Mouse (Mus musculus) liver, adult 2 months (tissue): ENCODE results near the gene Tnfrsf23. TPM values are rescaled to one million over a fixed set of nuclear protein-coding genes. Genes with fewer than 3 reads are reported as not detected.

Source experiments
- DNase-seq: peaks from one replicate; pipeline ENCODE4 v3.0.0-alpha.2; 2011; ENCODE audit warnings: low read depth, low spot score; ENCODE audit errors: extremely low read depth
- H3K27ac ChIP-seq: fragments of 200-500 bp; replicated peaks from 2 replicates; pipeline ENCODE4 v1.5.1; 2012; ENCODE audit warnings: low read depth, mild to moderate bottlenecking, control low read depth, inconsistent platforms, low read length; ENCODE audit not compliant: insufficient read depth
- H3K27me3 ChIP-seq: fragments of 200-500 bp; 2 replicates; pipeline ENCODE4 v1.6.1; 2012; ENCODE audit warnings: mild to moderate bottlenecking, moderate library complexity, low read length, inconsistent platforms; ENCODE audit not compliant: control insufficient read depth, insufficient read depth
- H3K36me3 ChIP-seq: fragments of 200-500 bp; 2 replicates; pipeline ENCODE4 v1.6.1; 2012; ENCODE audit warnings: low read length, inconsistent platforms; ENCODE audit not compliant: control insufficient read depth, insufficient read depth
- H3K4me1 ChIP-seq: fragments of 200-500 bp; 2 replicates; pipeline ENCODE4 v1.6.1; 2011; ENCODE audit warnings: low read length; ENCODE audit not compliant: control insufficient read depth, insufficient read depth
- H3K4me3 ChIP-seq: fragments of 200-500 bp; 2 replicates; pipeline ENCODE4 v1.5.1; 2011; ENCODE audit warnings: low read depth, mild to moderate bottlenecking, control low read depth, low read length, moderate library complexity; ENCODE audit not compliant: insufficient read depth
- H3K79me2 ChIP-seq: fragments of 200-500 bp; 2 replicates; pipeline ENCODE4 v1.6.1; 2012; ENCODE audit warnings: inconsistent platforms, mild to moderate bottlenecking, low read length, moderate library complexity; ENCODE audit not compliant: control insufficient read depth, insufficient read depth
- H3K9ac ChIP-seq: fragments of 200-500 bp; 2 replicates; pipeline ENCODE4 v1.6.1; 2012; ENCODE audit warnings: low read depth, mild to moderate bottlenecking, control low read depth, inconsistent platforms, low read length
- CTCF ChIP-seq: fragments of 200-500 bp; IDR thresholded peaks from 2 replicates; pipeline ENCODE4 v1.5.1; 2011; ENCODE audit warnings: low read depth, low read length, control low read depth
- POLR2A ChIP-seq: fragments of 200-500 bp; IDR thresholded peaks from 2 replicates; pipeline ENCODE4 v1.6.1; 2011; ENCODE audit warnings: low read length, control low read depth; ENCODE audit not compliant: insufficient read depth; ENCODE audit errors: extremely low read depth
- WGBS: fragments of 180-500 bp; shearing (Covaris S2); methylation state at CpG from one replicate; pipeline ENCODE4 v1.1.7; 2018; 5-methylcytosine and 5-hydroxymethylcytosine counted together
- polyA plus RNA-seq: library from polyadenylated mRNA; depleted of rRNA; stranded (reverse); fragments of >200 nt; gene quantifications from 2 replicates; pipeline ENCODE4 v1.2.3, GENCODE M21; 2012; rRNA removed
- total RNA-seq: library from RNA; depleted of rRNA; stranded (reverse); fragments of >200 nt; gene quantifications from 2 replicates; pipeline ENCODE4 v1.2.3, GENCODE M21; 2014; rRNA removed

Gene Tnfrsf23
- total and polyA plus RNA-seq, 2 experiments: 0.54 TPM; not detected in 1

DNA sequence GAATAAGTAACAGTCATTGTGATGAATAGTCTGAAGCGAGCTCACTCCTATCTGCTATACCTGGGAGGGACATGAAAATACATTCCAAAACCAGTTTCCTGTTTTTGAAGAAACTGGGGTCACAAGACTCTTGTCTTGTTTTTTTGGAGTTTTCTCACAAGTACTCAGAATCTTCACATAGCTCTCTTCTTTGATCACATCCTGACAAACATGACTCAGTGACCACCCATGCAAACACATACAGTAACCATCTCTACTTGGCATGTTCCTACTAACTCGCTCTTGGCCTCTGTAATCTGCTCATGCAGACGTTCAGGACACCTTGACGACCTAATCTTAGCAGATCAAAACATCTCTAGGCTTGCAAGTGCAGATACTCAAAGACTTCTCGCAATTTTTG is 60.5 kb downstream of the Tnfrsf23 start:
- Histone ChIP-seq H3K79me2 (no peaks in the 10 kb centered on the region), H3K4me1 (no peaks in the 10 kb centered on the region; the same call in 1 of the 2 replicates), H3K9ac (no peak overlapping the region), H3K36me3 (no peaks in the 10 kb centered on the region), H3K4me3 (no peak overlapping the region), H3K27me3 (no peaks in the 10 kb centered on the region), H3K27ac (0 out of 2 replicates have a peak overlapping the region, but pooled peaks have one; percentile 27)
- 67% methylated on average over 5 of the region's 5 CpGs for WGBS
- no peak for DNase-seq
- TF ChIP-seq POLR2A (no peak), CTCF (no peak)

DNA sequence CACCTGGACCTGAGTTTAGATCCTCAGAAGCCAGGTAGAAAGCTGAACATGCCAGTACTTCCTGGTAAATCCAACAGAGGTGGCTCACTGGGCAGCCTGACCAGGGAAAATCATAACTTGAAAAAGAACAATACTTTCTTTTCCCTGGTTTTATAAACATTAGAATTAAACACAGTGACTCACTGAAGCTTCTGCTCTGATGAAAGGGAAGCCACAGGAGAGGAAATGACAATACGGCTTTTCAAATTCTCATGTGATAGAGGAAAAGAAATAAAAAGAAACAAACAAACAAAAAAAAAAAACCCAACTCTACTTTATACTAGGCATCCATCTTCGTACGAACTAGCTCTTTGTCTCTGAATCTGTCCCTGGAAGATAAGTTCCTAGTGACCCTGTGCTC is 61.1 kb downstream of the Tnfrsf23 start:
- no peak for TF ChIP-seq CTCF
- TF ChIP-seq POLR2A: no peak
- Histone ChIP-seq H3K27me3 (no peaks in the 10 kb centered on the region), H3K4me3 (no peak overlapping the region), H3K36me3 (no peaks in the 10 kb centered on the region), H3K79me2 (no peaks in the 10 kb centered on the region), H3K27ac (no peak overlapping the region; the same call in 1 of the 2 replicates), H3K9ac (no peak overlapping the region), H3K4me1 (no peaks in the 10 kb centered on the region; the same call in 1 of the 2 replicates)
- WGBS: 68% methylated on average over 3 of the region's 3 CpGs
- no peak for DNase-seq

DNA sequence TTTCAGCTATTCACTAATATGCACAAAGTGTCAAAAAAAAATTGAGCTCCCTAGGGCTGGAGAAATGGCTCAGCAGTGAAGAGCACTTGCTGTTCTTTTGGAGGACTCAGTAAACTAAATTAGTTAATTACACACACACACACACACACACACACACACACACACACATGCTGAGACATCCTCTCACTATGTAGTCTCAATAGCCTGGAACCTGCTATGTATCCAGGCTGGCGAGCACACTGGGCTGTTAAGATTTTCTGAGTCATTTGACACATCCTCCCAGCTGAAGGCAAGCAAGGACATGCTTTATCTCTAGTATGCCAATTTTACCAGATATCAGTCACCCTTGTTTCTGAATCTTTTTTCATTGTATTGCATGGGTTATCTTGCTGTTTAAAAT is 64.7 kb downstream of the Tnfrsf23 start:
- no peaks in the 10 kb centered on the region; the same call in 1 of the 2 replicates for H3K4me1 ChIP-seq
- H3K27me3 ChIP-seq: no peaks in the 10 kb centered on the region
- no peaks in the 10 kb centered on the region for H3K79me2 ChIP-seq
- no peak overlapping the region for H3K4me3 ChIP-seq
- H3K9ac ChIP-seq: no peak overlapping the region
- 24% methylated on average over 1 of the region's 1 CpGs for WGBS
- TF ChIP-seq POLR2A: no peak
- no peak for TF ChIP-seq CTCF
- no peaks in the 10 kb centered on the region for H3K36me3 ChIP-seq
- no peak for DNase-seq
- no peak overlapping the region for H3K27ac ChIP-seq

Other genes starting within 250 kb of the Tnfrsf23 start
- 2.4 and 4.4 TPM in 2 replicates for gene Cdkn1c, start 224.8 kb downstream of the Tnfrsf23 start, total RNA-seq
- gene Cdkn1c, start 224.8 kb downstream of the Tnfrsf23 start, polyA plus RNA-seq: 2.2 and 5.2 TPM in 2 replicates
- gene Slc22a18, start 212.1 kb downstream of the Tnfrsf23 start, total RNA-seq: 64.4 and 95.4 TPM in 2 replicates
- gene Slc22a18, start 212.1 kb downstream of the Tnfrsf23 start, polyA plus RNA-seq: 344 and 377 TPM in 2 replicates
- gene Phlda2, start 182.7 kb downstream of the Tnfrsf23 start, total RNA-seq: 0.28 TPM in 1 of 2 replicates, not detected in the other
- 0.40 TPM in 1 of 2 replicates, not detected in the other for gene Phlda2, start 182.7 kb downstream of the Tnfrsf23 start, polyA plus RNA-seq
- gene Nap1l4, start 136.8 kb downstream of the Tnfrsf23 start, total RNA-seq: 40.7 and 42.0 TPM in 2 replicates
- 24.0 and 25.7 TPM in 2 replicates for gene Nap1l4, start 136.8 kb downstream of the Tnfrsf23 start, polyA plus RNA-seq
- gene Cars, start 85.8 kb downstream of the Tnfrsf23 start, total RNA-seq: 13.6 and 17.9 TPM in 2 replicates
- gene Cars, start 85.8 kb downstream of the Tnfrsf23 start, polyA plus RNA-seq: 15.2 and 20.0 TPM in 2 replicates
- gene Tnfrsf26, start 57.1 kb downstream of the Tnfrsf23 start, total RNA-seq: 0.37 and 0.87 TPM in 2 replicates
- gene Tnfrsf26, start 57.1 kb downstream of the Tnfrsf23 start, polyA plus RNA-seq: 0.12 and 0.26 TPM in 2 replicates
- 0.37 and 0.40 TPM in 2 replicates for gene Tnfrsf22, start 36.2 kb downstream of the Tnfrsf23 start, total RNA-seq
- 0.68 and 0.93 TPM in 2 replicates for gene Tnfrsf22, start 36.2 kb downstream of the Tnfrsf23 start, polyA plus RNA-seq
- 2.7 and 2.8 TPM in 2 replicates for gene Osbpl5, start 71.1 kb upstream of the Tnfrsf23 start, total RNA-seq
- gene Osbpl5, start 71.1 kb upstream of the Tnfrsf23 start, polyA plus RNA-seq: 3.0 and 3.8 TPM in 2 replicates
- not detected in 2 replicates for gene Mrgprg, start 81.1 kb upstream of the Tnfrsf23 start, total RNA-seq
- 0.05 TPM in 1 of 2 replicates, not detected in the other for gene Mrgprg, start 81.1 kb upstream of the Tnfrsf23 start, polyA plus RNA-seq
- gene Mrgpre, start 98.6 kb upstream of the Tnfrsf23 start, total RNA-seq: 0.09 and 0.54 TPM in 2 replicates
- gene Mrgpre, start 98.6 kb upstream of the Tnfrsf23 start, polyA plus RNA-seq: 0.52 and 0.78 TPM in 2 replicates
- 22.5 and 32.8 TPM in 2 replicates for gene Nadsyn1, start 137.0 kb upstream of the Tnfrsf23 start, total RNA-seq
- 19.6 and 25.7 TPM in 2 replicates for gene Nadsyn1, start 137.0 kb upstream of the Tnfrsf23 start, polyA plus RNA-seq
- 85.9 and 101 TPM in 2 replicates for gene Dhcr7, start 137.3 kb upstream of the Tnfrsf23 start, total RNA-seq
- gene Dhcr7, start 137.3 kb upstream of the Tnfrsf23 start, polyA plus RNA-seq: 282 and 283 TPM in 2 replicates
- not detected in 2 replicates for gene Gm498, start 181.0 kb upstream of the Tnfrsf23 start, total RNA-seq
- not detected in 2 replicates for gene Gm498, start 181.0 kb upstream of the Tnfrsf23 start, polyA plus RNA-seq